Comparison of ENCODE assay signal across 8 mouse cellular contexts in genomic region chr10:120898785-120899762, GRCm38 (mm10). TPM values are rescaled to one million over a fixed set of nuclear protein-coding genes. Genes with fewer than 3 reads are reported as not detected.
DNase-seq lines count a peak whose midpoint lies in the region; ATAC-seq and TF ChIP-seq lines count a peak whose summit lies in the region.

Msrb3 (minus strand) TSS chr10:120899101.

- WGBS in forebrain, embryonic 10.5 days = 3% methylated on average over 63 of the region's 64 CpGs
- 1% methylated on average over 59 of the region's 64 CpGs for WGBS in heart, embryonic 13.5 days
- WGBS in kidney, embryonic 16.5 days = 3% methylated on average over 62 of the region's 64 CpGs
- 4% methylated on average over 64 of the region's 64 CpGs for WGBS in liver, embryonic 13.5 days (ENCODE audit: insufficient replicate concordance)

- peak; percentile 81 for ATAC-seq in heart, embryonic 13.5 days (ENCODE audit: extremely low read depth, insufficient number of reproducible peaks, low FRiP score, low TSS enrichment)
- peak; percentile 87 for ATAC-seq in kidney, embryonic 16.5 days (ENCODE audit: low FRiP score, low TSS enrichment)
- ATAC-seq in liver, embryonic 13.5 days (ENCODE audit: low read depth) = no peak

- H3K27me3 ChIP-seq in forebrain, embryonic 10.5 days (ENCODE audit: poor library complexity, severe bottlenecking) = peaks cover 68% of the 10 kb centered on the region
- H3K27me3 ChIP-seq in heart, embryonic 13.5 days (replicated peaks) = no peaks in the 10 kb centered on the region
- H3K27me3 ChIP-seq in kidney, embryonic 16.5 days (ENCODE audit: insufficient read depth, low read length) = peaks cover 14% of the 10 kb centered on the region; the same call in 1 of the 2 replicates
- H3K27me3 ChIP-seq in liver, embryonic 13.5 days = peaks cover 41% of the 10 kb centered on the region

- no peaks in the 10 kb centered on the region for H3K4me1 ChIP-seq in bone marrow macrophage, adult 2 months (ENCODE audit: control insufficient read depth, insufficient read depth, low read length)
- H3K4me1 ChIP-seq in forebrain, embryonic 10.5 days = peaks cover 23% of the 10 kb centered on the region
- H3K4me1 ChIP-seq in heart, embryonic 13.5 days = peaks cover 66% of the 10 kb centered on the region
- H3K4me1 ChIP-seq in kidney, embryonic 16.5 days (ENCODE audit: insufficient read depth, low read length) = peaks cover 12% of the 10 kb centered on the region; the same call in 1 of the 2 replicates
- peaks cover 30% of the 10 kb centered on the region for H3K4me1 ChIP-seq in liver, embryonic 13.5 days (replicated peaks)

- no peak within 1 kb of the TSS for H3K27ac ChIP-seq in bone marrow macrophage, adult 2 months (ENCODE audit: insufficient read depth, low read depth, low read length)
- H3K27ac ChIP-seq in forebrain, embryonic 10.5 days = peak within 1 kb of the TSS; percentile 88
- H3K27ac ChIP-seq in heart, embryonic 13.5 days (replicated peaks) = peak within 1 kb of the TSS; percentile 97
- peak within 1 kb of the TSS; percentile 3; the same call in 1 of the 2 replicates for H3K27ac ChIP-seq in kidney, embryonic 16.5 days (ENCODE audit: low read length)
- no peak within 1 kb of the TSS for H3K27ac ChIP-seq in liver, embryonic 13.5 days

- TF ChIP-seq POLR2A in bone marrow macrophage, adult 2 months (IDR thresholded peaks at IDR 0.05; ENCODE audit: borderline replicate concordance, low read depth, low read length) = no peak

- no peak for TF ChIP-seq CTCF in bone marrow macrophage, adult 2 months (IDR thresholded peaks at IDR 0.05; ENCODE audit: low read depth, low read length)

- H3K36me3 ChIP-seq in forebrain, embryonic 10.5 days (replicated peaks) = no peaks in the 10 kb centered on the region
- H3K36me3 ChIP-seq in heart, embryonic 13.5 days = peaks cover 9% of the 10 kb centered on the region
- H3K36me3 ChIP-seq in kidney, embryonic 16.5 days (ENCODE audit: insufficient read depth, low read length) = no peaks in the 10 kb centered on the region
- H3K36me3 ChIP-seq in liver, embryonic 13.5 days = no peaks in the 10 kb centered on the region

- H3K9ac ChIP-seq in heart, embryonic 13.5 days = peak within 1 kb of the TSS; percentile 99
- H3K9ac ChIP-seq in kidney, embryonic 16.5 days (replicated peaks; ENCODE audit: low read length) = peak within 1 kb of the TSS; percentile 76
- H3K9ac ChIP-seq in liver, embryonic 13.5 days = peak within 1 kb of the TSS; percentile 52

- H3K9me3 ChIP-seq in forebrain, embryonic 10.5 days = no peaks in the 10 kb centered on the region
- H3K9me3 ChIP-seq in heart, embryonic 13.5 days = no peaks in the 10 kb centered on the region
- no peaks in the 10 kb centered on the region for H3K9me3 ChIP-seq in kidney, embryonic 16.5 days (ENCODE audit: low read length)
- H3K9me3 ChIP-seq in liver, embryonic 13.5 days (replicated peaks) = no peaks in the 10 kb centered on the region

- peak; percentile 40 for DNase-seq in CD4-positive helper T cell, adult 2 months (ENCODE audit: low read depth, low spot score)
- DNase-seq in forebrain, embryonic 10.5 days (ENCODE audit: extremely low spot score, low spot score) = peak; percentile 79
- DNase-seq in liver, embryonic 13.5 days = no peak
- peak; percentile 85 for DNase-seq in neural tube, embryonic 10.5 days (ENCODE audit: extremely low spot score, low spot score)
- DNase-seq in urinary bladder, adult 2 months (ENCODE audit: low spot score) = peak; percentile 76

- H3K4me2 ChIP-seq in heart, embryonic 13.5 days = peak within 1 kb of the TSS; percentile 80
- peak within 1 kb of the TSS; percentile 94 for H3K4me2 ChIP-seq in kidney, embryonic 16.5 days (replicated peaks; ENCODE audit: low read depth, low read length)
- H3K4me2 ChIP-seq in liver, embryonic 13.5 days = peak within 1 kb of the TSS; percentile 71

- peak within 1 kb of the TSS; percentile 68 for H3K4me3 ChIP-seq in bone marrow macrophage, adult 2 months (ENCODE audit: insufficient read depth, low read length)
- H3K4me3 ChIP-seq in forebrain, embryonic 10.5 days = peak within 1 kb of the TSS; percentile 79
- H3K4me3 ChIP-seq in heart, embryonic 13.5 days = peak within 1 kb of the TSS; percentile 86
- peak within 1 kb of the TSS; percentile 67 for H3K4me3 ChIP-seq in kidney, embryonic 16.5 days (ENCODE audit: low read length)
- peak within 1 kb of the TSS; percentile 58 for H3K4me3 ChIP-seq in liver, embryonic 13.5 days (replicated peaks)

RNA-seq across cellular contexts. Expression of gene Msrb3, which starts in this region (rescaled TPM):
- 0.52 and 0.76 TPM in 2 replicates for polyA plus RNA-seq in bone marrow macrophage, adult 2 months (2012; ENCODE audit: insufficient read depth, insufficient read length, missing spikeins)
- 4.9 and 5.7 TPM in 2 replicates for polyA plus RNA-seq in forebrain, embryonic 10.5 days (2016; fragmentation: Nextera tagmentation; extraction: Ambion mirVana)
- 20.6 and 24.8 TPM in 2 replicates for polyA plus RNA-seq in heart, embryonic 13.5 days (2015; fragmentation: Nextera tagmentation; extraction: Ambion mirVana)
- polyA plus RNA-seq in kidney, embryonic 16.5 days (2015; fragmentation: Nextera tagmentation; extraction: Ambion mirVana) = 8.7 and 11.6 TPM in 2 replicates
- 0.82 and 1.7 TPM in 2 replicates for polyA plus RNA-seq in liver, embryonic 13.5 days (2015; fragmentation: Nextera tagmentation; extraction: Ambion mirVana)
- polyA plus RNA-seq in urinary bladder, adult 2 months (2012; rRNA removed) = 142 and 145 TPM in 2 replicates

Comparison
In these comparisons a context has a peak if more than half of its experiments do, and no peak if none do; other contexts are left out.
1. H3K27ac ChIP-seq: peak in forebrain, embryonic 10.5 days (single experiment), heart, embryonic 13.5 days (single experiment) and kidney, embryonic 16.5 days (single experiment); none in bone marrow macrophage, adult 2 months (single experiment) and liver, embryonic 13.5 days (single experiment).
2. Peak in every context shown above with its lines, with median percentiles within 50 percentile points of each other: H3K4me3 ChIP-seq, H3K4me2 ChIP-seq and H3K9ac ChIP-seq.